Mouse (Mus musculus) liver, adult (tissue): ENCODE results near the gene Glb1l.

Experiments used
- GATA4 ChIP-seq: IDR thresholded peaks from 2 replicates; pipeline ENCODE4 v1.6.1; 2014; ENCODE audit warnings: mild to moderate bottlenecking, low read length; ENCODE audit not compliant: insufficient replicate concordance

Glb1l gene

DNA sequence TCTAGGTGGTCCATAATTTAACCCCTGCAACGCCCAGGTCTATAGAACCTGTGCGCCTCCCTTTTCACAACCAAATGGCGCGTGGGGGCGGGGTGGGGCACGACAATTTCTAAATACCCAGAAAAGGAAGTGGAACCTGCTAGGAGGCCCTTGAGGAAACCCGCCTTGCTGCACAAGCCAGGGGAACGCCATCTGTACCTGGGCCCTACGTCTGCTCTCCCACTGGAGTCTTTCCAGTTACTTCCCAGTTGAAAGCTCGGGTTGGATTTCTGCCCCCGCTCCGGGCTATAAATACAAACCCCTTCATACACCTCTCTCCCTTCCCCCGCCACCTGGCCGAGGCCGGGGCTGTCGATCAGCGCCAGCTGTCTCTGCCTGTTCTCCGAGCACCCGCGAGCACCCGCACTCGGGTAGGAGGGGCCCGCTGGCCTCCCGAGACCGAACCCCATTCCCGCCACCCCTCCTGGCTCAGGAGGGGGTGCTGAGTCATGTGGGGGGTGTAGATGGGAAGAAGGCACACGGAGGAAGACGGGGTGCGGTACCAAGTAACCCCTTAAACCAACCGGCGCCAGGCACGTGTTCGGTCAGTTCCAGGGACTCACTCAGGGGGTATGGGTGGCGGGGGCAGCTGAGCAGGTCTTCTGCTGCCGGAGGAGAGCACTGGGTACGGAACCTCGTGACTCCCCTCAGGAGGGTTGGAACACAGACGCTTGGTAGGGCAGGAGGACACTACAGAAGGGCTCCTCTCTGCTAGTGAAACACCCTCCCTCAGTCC is 7.8 kb upstream of the Glb1l start:
- no peak for TF ChIP-seq GATA4

- TF ChIP-seq GATA4 = no peak
Observed at GRCm38 (mm10) chr1:75217893-75218226, 7.2 kb upstream of the Glb1l start.

DNA sequence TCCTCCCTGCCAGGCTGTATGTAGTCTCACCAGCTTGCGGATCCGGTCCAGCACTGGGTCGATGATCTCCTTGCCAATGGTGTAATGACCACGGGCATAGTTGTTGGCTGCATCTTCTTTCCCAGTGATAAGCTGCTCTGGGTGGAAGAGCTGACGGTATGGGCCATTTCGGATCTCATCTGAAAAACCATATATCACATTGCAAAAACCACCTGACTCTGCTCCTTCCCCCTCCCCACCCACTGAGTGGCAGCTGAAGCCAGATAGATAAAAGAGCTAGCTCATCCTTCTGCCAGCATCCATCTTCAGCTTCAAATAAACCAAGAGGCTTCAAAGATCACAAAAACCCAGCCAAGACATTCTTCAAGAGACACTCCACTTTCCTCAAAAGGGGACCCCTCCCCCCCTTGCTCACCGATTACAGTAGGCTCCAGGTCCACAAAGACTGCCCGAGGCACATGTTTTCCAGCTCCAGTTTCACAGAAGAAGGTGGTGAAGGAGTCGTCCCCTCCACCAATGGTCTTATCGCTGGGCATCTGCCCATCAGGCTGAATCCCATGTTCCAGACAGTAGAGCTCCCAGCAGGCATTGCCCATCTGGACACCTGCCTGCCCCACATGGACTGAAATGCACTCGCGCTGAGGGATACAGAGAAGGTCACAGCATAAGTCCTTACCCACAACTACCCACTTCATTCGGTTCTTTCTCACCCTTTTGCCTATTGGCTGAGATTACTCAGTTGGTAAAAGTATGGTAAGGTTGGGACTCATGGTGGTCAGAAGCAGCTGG is 6.4 kb upstream of the Glb1l start:
- TF ChIP-seq GATA4 = peak; percentile 100

- TF ChIP-seq GATA4 = no peak
Observed at GRCm38 (mm10) chr1:75215785-75216184, 5.2 kb upstream of the Glb1l start.

DNA sequence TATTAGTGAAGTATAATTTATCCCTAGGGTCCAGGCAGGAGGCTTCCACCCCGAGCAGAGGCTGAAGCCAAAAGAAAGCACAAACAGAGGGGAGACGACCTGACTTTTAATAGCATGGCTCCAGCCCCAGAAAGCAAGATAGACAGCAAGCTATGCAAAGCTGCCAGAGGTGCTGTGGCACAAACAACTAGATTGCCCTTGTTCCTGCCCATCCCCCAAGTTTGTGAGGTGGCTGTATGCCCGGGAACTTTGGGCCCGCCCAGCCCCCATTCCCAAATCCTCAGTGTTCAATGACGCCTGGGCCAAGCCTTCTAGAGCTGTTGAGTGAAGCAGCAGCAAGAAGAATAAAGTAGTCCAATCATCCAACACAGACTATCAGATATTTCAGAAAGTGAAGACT is 4.3 kb upstream of the Glb1l start:
- no peak for TF ChIP-seq GATA4

GRCm38 (mm10) chr1:75214442-75214841 is 3.8 kb upstream of the Glb1l start:
- TF ChIP-seq GATA4 = no peak

- no peak for TF ChIP-seq GATA4
Observed at GRCm38 (mm10) chr1:75213096-75213495, 2.5 kb upstream of the Glb1l start.

DNA sequence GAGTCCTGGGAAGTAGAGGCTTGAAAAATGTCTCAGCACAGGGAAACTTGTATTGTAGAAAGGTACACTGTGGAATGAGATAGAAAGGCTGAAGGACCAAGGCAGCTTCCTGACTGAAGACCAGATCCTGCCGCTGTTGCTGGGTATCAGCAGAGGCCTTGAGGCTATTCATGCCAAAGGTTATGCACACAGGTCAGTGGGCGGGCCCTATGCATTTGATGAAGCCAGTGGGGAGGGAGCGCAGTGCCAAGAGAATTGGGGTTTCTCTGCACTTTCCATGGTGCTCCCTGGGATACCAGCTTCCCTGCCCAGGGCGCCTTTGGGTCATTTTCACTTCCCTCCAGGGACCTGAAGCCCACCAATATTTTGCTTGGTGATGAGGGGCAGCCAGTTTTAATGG is 1.9 kb upstream of the Glb1l start:
- no peak for TF ChIP-seq GATA4

DNA sequence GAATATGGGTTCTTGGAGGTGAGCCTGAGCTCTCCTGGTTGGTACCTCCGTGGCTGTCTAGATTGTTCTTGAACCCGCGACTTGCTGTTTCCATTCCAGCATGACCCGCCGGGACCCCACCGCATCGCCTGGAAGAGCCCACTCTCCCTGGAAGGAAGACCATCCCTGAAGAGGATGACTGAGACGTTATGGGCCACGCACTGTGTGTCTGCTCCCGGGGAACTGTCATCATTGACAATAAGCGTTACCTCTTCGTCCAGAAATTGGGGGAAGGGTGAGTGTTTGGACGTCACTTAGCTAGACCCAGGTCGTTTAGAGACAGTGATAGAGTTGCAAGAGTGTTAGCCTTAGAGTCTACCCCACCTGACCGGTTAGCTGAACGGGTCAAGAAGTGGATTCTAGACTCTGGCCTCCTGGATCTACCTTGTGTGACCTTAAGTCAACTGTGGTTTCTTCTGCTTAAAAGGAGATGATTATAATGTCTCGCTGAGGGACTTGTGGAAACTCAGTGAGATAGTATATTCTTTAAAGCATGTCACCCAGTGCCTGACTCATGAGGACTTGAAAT is 612 bp upstream of the Glb1l start:
- no peak for TF ChIP-seq GATA4

DNA sequence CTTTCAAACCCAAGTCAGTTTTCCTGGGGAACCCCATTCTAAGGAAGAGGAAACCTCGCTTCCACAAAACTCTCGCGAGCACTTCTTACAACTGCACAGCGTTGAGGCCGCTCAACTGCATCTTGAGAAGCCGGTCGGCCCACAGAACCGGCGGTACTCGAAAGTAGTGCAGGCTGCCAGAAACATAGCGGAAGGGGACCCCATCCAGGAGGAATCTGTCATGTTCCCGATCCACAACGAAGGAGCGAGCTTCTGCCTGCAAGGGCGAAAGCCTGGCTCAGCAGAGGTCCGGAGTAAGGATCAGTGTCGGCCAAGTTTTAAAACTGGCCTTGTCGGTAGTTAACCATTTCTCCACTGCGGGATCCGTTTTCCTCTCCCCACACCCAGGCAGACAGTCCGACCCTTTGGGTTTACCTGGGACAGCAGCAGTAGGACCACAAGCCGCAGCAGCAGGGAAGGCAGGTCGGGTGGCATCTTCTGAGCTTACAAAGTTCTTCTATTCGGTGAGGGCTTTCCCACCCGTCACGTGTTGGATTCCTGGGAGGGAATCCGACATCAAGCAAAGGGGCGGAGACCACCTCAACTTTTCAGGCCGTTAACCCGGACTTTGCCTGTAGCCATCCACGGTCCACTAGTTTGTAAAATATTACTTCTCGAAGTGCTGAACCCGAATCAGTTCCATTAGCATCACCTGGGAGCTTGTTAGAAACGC is 1.5 kb downstream of the Glb1l start:
- TF ChIP-seq GATA4 = no peak

- no peak for TF ChIP-seq GATA4
Observed at GRCm38 (mm10) chr1:75201236-75201635, 9.4 kb downstream of the Glb1l start.

DNA sequence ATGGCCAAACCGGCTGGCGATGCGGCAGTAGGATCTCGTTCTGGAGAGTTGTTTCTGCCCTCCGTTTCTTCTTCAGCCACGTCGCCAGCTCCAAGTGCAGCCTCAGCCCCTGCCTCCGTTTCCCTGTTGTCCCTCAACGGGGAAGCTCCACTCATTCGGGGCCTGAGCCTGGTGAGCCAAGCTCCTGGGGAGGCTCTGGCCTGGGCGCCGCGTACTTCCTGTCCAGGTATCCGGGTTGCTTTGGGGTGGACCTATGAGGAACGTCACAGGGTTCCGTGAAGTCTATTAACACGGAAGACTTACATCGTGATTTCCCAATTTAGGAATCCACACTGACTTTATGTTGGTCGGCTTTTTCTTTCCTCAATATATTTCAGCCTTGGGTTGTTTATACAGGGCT is 18.2 kb downstream of the Glb1l start:
- no peak for TF ChIP-seq GATA4

- no peak; the same call in 1 of the 2 replicates for TF ChIP-seq GATA4
Observed at GRCm38 (mm10) chr1:75191622-75192402, 18.8 kb downstream of the Glb1l start, which contains the start of the genes Ankzf1 and Atg9a. Gene Ankzf1 (plus strand): TSS chr1:75192151. Gene Atg9a (minus strand): TSS chr1:75192196.

- no peak for TF ChIP-seq GATA4
Observed at GRCm38 (mm10) chr1:75191258-75191621, 19.4 kb downstream of the Glb1l start.

GRCm38 (mm10) chr1:75190577-75190976 is 20.0 kb downstream of the Glb1l start:
- TF ChIP-seq GATA4 = no peak
